Mouse (Mus musculus): ENCODE measurements around the gene Sbf1. TPM values are rescaled to one million over a fixed set of nuclear protein-coding genes. Genes with fewer than 3 reads are reported as not detected.

Sbf1 gene
- polyA plus RNA-seq, 1 experiment from 2014 or later, result 27.6 TPM

GRCm38 (mm10) chr15:89314511-89315189 is 461 bp downstream of the Sbf1 start:
- ATAC-seq (ENCODE audit: low FRiP score, low TSS enrichment) (peak; percentile 6), DNase-seq (ENCODE audit: low spot score) (peak; percentile 55)
- Histone ChIP-seq H3K27me3 (ENCODE audit: control insufficient read depth, insufficient read depth, low read length) (no peaks in the 10 kb centered on the region), H3K36me3 (ENCODE audit: control insufficient read depth, insufficient read depth, low read length) (no peaks in the 10 kb centered on the region), H3K4me2 (replicated peaks; ENCODE audit: low read depth) (peak overlapping the region; percentile 89), H3K27ac (replicated peaks) (peak overlapping the region; percentile 67), H3K4me3 (ENCODE audit: low read depth, low read length) (peak overlapping the region; percentile 98), H3K4me1 (replicated peaks; ENCODE audit: control insufficient read depth, insufficient read depth) (peaks cover 2% of the 10 kb centered on the region; the same call in 1 of the 2 replicates), H3K9me3 (ENCODE audit: control insufficient read depth, low read length) (no peaks in the 10 kb centered on the region), H3K9ac (ENCODE audit: low read length) (peak overlapping the region; percentile 93)
- WGBS, result under 1% methylated on average over 55 of the region's 58 CpGs
- TF ChIP-seq EP300 (optimal IDR thresholded peaks at IDR 0.05) (no peak), CTCF (IDR thresholded peaks at IDR 0.05; ENCODE audit: low read depth) (peak; percentile 45)

- no peak overlapping the region for H3K27ac ChIP-seq (replicated peaks)
- ATAC-seq (ENCODE audit: low FRiP score, low TSS enrichment) (0 out of 2 replicates have a peak, but pooled peaks have one; percentile 1), DNase-seq (ENCODE audit: low spot score) (no peak)
- peaks cover 2% of the 10 kb centered on the region; the same call in 1 of the 2 replicates for H3K4me1 ChIP-seq (replicated peaks; ENCODE audit: control insufficient read depth, insufficient read depth)
- peak overlapping the region; percentile 98 for H3K4me3 ChIP-seq (ENCODE audit: low read depth, low read length)
- TF ChIP-seq CTCF (IDR thresholded peaks at IDR 0.05; ENCODE audit: low read depth) (no peak), EP300 (optimal IDR thresholded peaks at IDR 0.05) (no peak)
- peak overlapping the region; percentile 89 for H3K4me2 ChIP-seq (replicated peaks; ENCODE audit: low read depth)
- H3K9ac ChIP-seq (ENCODE audit: low read length), result peak overlapping the region; percentile 93
- no peaks in the 10 kb centered on the region for H3K36me3 ChIP-seq (ENCODE audit: control insufficient read depth, insufficient read depth, low read length)
- H3K9me3 ChIP-seq (ENCODE audit: control insufficient read depth, low read length), result no peaks in the 10 kb centered on the region
- H3K27me3 ChIP-seq (ENCODE audit: control insufficient read depth, insufficient read depth, low read length), result no peaks in the 10 kb centered on the region
- 32% methylated on average over 3 of the region's 3 CpGs for WGBS
Measured at GRCm38 (mm10) chr15:89314107-89314506, 1.0 kb downstream of the Sbf1 start.

- Histone ChIP-seq H3K9me3 (ENCODE audit: control insufficient read depth, low read length) (no peaks in the 10 kb centered on the region), H3K27me3 (ENCODE audit: control insufficient read depth, insufficient read depth, low read length) (no peaks in the 10 kb centered on the region), H3K4me3 (ENCODE audit: low read depth, low read length) (no peak overlapping the region), H3K36me3 (ENCODE audit: control insufficient read depth, insufficient read depth, low read length) (no peaks in the 10 kb centered on the region), H3K4me1 (replicated peaks; ENCODE audit: control insufficient read depth, insufficient read depth) (peaks cover 2% of the 10 kb centered on the region; the same call in 1 of the 2 replicates), H3K4me2 (replicated peaks; ENCODE audit: low read depth) (peak overlapping the region; percentile 89), H3K9ac (ENCODE audit: low read length) (no peak overlapping the region), H3K27ac (replicated peaks) (no peak overlapping the region)
- WGBS, result 69% methylated on average over 4 of the region's 4 CpGs
- TF ChIP-seq CTCF (IDR thresholded peaks at IDR 0.05; ENCODE audit: low read depth), result no peak
- ATAC-seq (ENCODE audit: low FRiP score, low TSS enrichment) (no peak), DNase-seq (ENCODE audit: low spot score) (no peak)
Measured at GRCm38 (mm10) chr15:89313359-89313758, 1.8 kb downstream of the Sbf1 start.

- Histone ChIP-seq H3K4me2 (replicated peaks; ENCODE audit: low read depth) (no peak overlapping the region), H3K4me1 (replicated peaks; ENCODE audit: control insufficient read depth, insufficient read depth) (peaks cover 2% of the 10 kb centered on the region; the same call in 1 of the 2 replicates), H3K9me3 (ENCODE audit: control insufficient read depth, low read length) (no peaks in the 10 kb centered on the region), H3K27ac (replicated peaks) (no peak overlapping the region), H3K27me3 (ENCODE audit: control insufficient read depth, insufficient read depth, low read length) (no peaks in the 10 kb centered on the region), H3K9ac (ENCODE audit: low read length) (0 out of 2 replicates have a peak overlapping the region, but pooled peaks have one; percentile 13), H3K4me3 (ENCODE audit: low read depth, low read length) (no peak overlapping the region), H3K36me3 (ENCODE audit: control insufficient read depth, insufficient read depth, low read length) (peaks cover 16% of the 10 kb centered on the region)
- no peak for DNase-seq (ENCODE audit: low spot score)
- no peak for TF ChIP-seq CTCF (IDR thresholded peaks at IDR 0.05; ENCODE audit: low read depth)
- no peak for TF ChIP-seq EP300 (optimal IDR thresholded peaks at IDR 0.05)
- ATAC-seq (ENCODE audit: low FRiP score, low TSS enrichment), result no peak
- WGBS, result 31% methylated on average over 6 of the region's 6 CpGs
Measured at GRCm38 (mm10) chr15:89309962-89310498, 5.1 kb downstream of the Sbf1 start.

GRCm38 (mm10) chr15:89308406-89309139 is 6.5 kb downstream of the Sbf1 start:
- Histone ChIP-seq H3K4me2 (replicated peaks; ENCODE audit: low read depth) (no peak overlapping the region), H3K9ac (ENCODE audit: low read length) (no peak overlapping the region), H3K27ac (replicated peaks) (no peak overlapping the region), H3K9me3 (ENCODE audit: control insufficient read depth, low read length) (no peaks in the 10 kb centered on the region), H3K4me1 (replicated peaks; ENCODE audit: control insufficient read depth, insufficient read depth) (no peaks in the 10 kb centered on the region; the same call in 1 of the 2 replicates), H3K36me3 (ENCODE audit: control insufficient read depth, insufficient read depth, low read length) (peaks cover 20% of the 10 kb centered on the region), H3K4me3 (ENCODE audit: low read depth, low read length) (no peak overlapping the region), H3K27me3 (ENCODE audit: control insufficient read depth, insufficient read depth, low read length) (no peaks in the 10 kb centered on the region)
- ATAC-seq (ENCODE audit: low FRiP score, low TSS enrichment) (no peak), DNase-seq (ENCODE audit: low spot score) (no peak)
- 80% methylated on average over 7 of the region's 7 CpGs for WGBS
- TF ChIP-seq EP300 (optimal IDR thresholded peaks at IDR 0.05), result no peak
- TF ChIP-seq CTCF (IDR thresholded peaks at IDR 0.05; ENCODE audit: low read depth), result no peak
